Mouse (Mus musculus) liver, embryonic 15.5 days (tissue): ENCODE data around the gene Lonrf2. TPM values are rescaled to one million over a fixed set of nuclear protein-coding genes. Genes with fewer than 3 reads are reported as not detected.

Source experiments
- ATAC-seq: fragments of 200-750 bp; cut with Nextera tagmentation; 2 replicates; pipeline ENCODE4 v1.8.0; 2017; ENCODE audit warnings: moderate number of reproducible peaks, mild to moderate bottlenecking, moderate library complexity; ENCODE audit not compliant: insufficient read depth
- H3K27ac ChIP-seq: fragments of 300-500 bp; sonication (generic); replicated peaks from 2 replicates; pipeline ENCODE4 v1.5.1; 2015; ENCODE audit warnings: mild to moderate bottlenecking, inconsistent platforms
- H3K27me3 ChIP-seq: fragments of 300-500 bp; sonication (generic); 2 replicates; pipeline ENCODE4 v1.6.1; 2015; ENCODE audit warnings: mild to moderate bottlenecking, inconsistent platforms
- H3K36me3 ChIP-seq: fragments of 300-500 bp; sonication (generic); replicated peaks from 2 replicates; pipeline ENCODE4 v1.6.1; 2015; ENCODE audit warnings: moderate library complexity, mild to moderate bottlenecking, inconsistent platforms
- H3K4me1 ChIP-seq: fragments of 300-500 bp; sonication (generic); replicated peaks from 2 replicates; pipeline ENCODE4 v1.6.1; 2015; ENCODE audit warnings: inconsistent platforms
- H3K4me2 ChIP-seq: fragments of 300-500 bp; sonication (generic); 2 replicates; pipeline ENCODE4 v1.6.1; 2015; ENCODE audit warnings: moderate library complexity, mild to moderate bottlenecking, inconsistent platforms
- H3K4me3 ChIP-seq: fragments of 300-500 bp; sonication (generic); replicated peaks from 2 replicates; pipeline ENCODE4 v1.5.1; 2015; ENCODE audit warnings: mild to moderate bottlenecking, inconsistent platforms
- H3K9ac ChIP-seq: fragments of 300-500 bp; sonication (generic); 2 replicates; pipeline ENCODE4 v1.6.1; 2015; ENCODE audit warnings: moderate library complexity, mild to moderate bottlenecking, inconsistent platforms
- H3K9me3 ChIP-seq: fragments of 300-500 bp; sonication (generic); replicated peaks from 2 replicates; pipeline ENCODE4 v1.6.1; 2016; ENCODE audit warnings: inconsistent platforms
- WGBS: fragments of 180-500 bp; shearing (Covaris S2); methylation state at CpG from one replicate; pipeline ENCODE4 v1.1.7; 2015; ENCODE audit warnings: mixed read lengths; ENCODE audit not compliant: insufficient replicate concordance; 5-methylcytosine and 5-hydroxymethylcytosine counted together
- polyA plus RNA-seq: library from polyadenylated mRNA; unstranded; fragments of >200 nt; fragmentation: Nextera tagmentation; extraction: Ambion mirVana; gene quantifications from 2 replicates; pipeline ENCODE4 v1.2.1, GENCODE M21; 2015

The Lonrf2 gene
- polyA plus RNA-seq, 1 experiment from 2014 or later = 0.08 TPM

- Histone ChIP-seq H3K27me3 (no peaks in the 10 kb centered on the region), H3K27ac (no peak overlapping the region)
- 55% methylated on average over 5 of the region's 5 CpGs for WGBS
Measured at GRCm38 (mm10) chr1:38795496-38795895, 41.0 kb downstream of the Lonrf2 start.

GRCm38 (mm10) chr1:38791016-38791810 lies 45.3 kb downstream of the Lonrf2 start:
- Histone ChIP-seq H3K9me3 (no peaks in the 10 kb centered on the region), H3K4me2 (no peak overlapping the region), H3K9ac (no peak overlapping the region), H3K4me3 (no peak overlapping the region), H3K27me3 (no peaks in the 10 kb centered on the region), H3K4me1 (no peaks in the 10 kb centered on the region), H3K36me3 (no peaks in the 10 kb centered on the region), H3K27ac (no peak overlapping the region)
- no peak for ATAC-seq
- 61% methylated on average over 9 of the region's 9 CpGs for whole genome bisulfite sequencing

More at GRCm38 (mm10) chr1:38795496-38795895, 41.0 kb downstream of the Lonrf2 start:
- no peaks in the 10 kb centered on the region for H3K9me3 ChIP-seq
- no peak overlapping the region for H3K4me3 ChIP-seq
- ATAC-seq = no peak
- no peak overlapping the region for H3K9ac ChIP-seq
- no peaks in the 10 kb centered on the region for H3K4me1 ChIP-seq
- no peak overlapping the region for H3K4me2 ChIP-seq
- no peaks in the 10 kb centered on the region for H3K36me3 ChIP-seq

GRCm38 (mm10) chr1:38789988-38790602 lies 46.4 kb downstream of the Lonrf2 start:
- no peaks in the 10 kb centered on the region for H3K9me3 ChIP-seq
- 75% methylated on average over 7 of the region's 7 CpGs for WGBS
- H3K36me3 ChIP-seq = no peaks in the 10 kb centered on the region
- H3K4me3 ChIP-seq = no peak overlapping the region
- H3K9ac ChIP-seq = no peak overlapping the region
- H3K27me3 ChIP-seq = no peaks in the 10 kb centered on the region
- H3K4me1 ChIP-seq = no peaks in the 10 kb centered on the region
- ATAC-seq = no peak
- H3K4me2 ChIP-seq = no peak overlapping the region
- H3K27ac ChIP-seq = no peak overlapping the region

GRCm38 (mm10) chr1:38788904-38789303 lies 47.6 kb downstream of the Lonrf2 start:
- H3K9ac ChIP-seq = no peak overlapping the region
- no peak overlapping the region for H3K4me3 ChIP-seq
- H3K27me3 ChIP-seq = no peaks in the 10 kb centered on the region
- no peak overlapping the region for H3K4me2 ChIP-seq
- WGBS = 46% methylated on average over 3 of the region's 3 CpGs
- no peaks in the 10 kb centered on the region for H3K36me3 ChIP-seq
- H3K27ac ChIP-seq = no peak overlapping the region
- H3K9me3 ChIP-seq = no peaks in the 10 kb centered on the region
- no peaks in the 10 kb centered on the region for H3K4me1 ChIP-seq
- ATAC-seq = no peak

- Histone ChIP-seq H3K27me3 (no peaks in the 10 kb centered on the region), H3K9ac (no peak overlapping the region), H3K4me1 (no peaks in the 10 kb centered on the region), H3K9me3 (no peaks in the 10 kb centered on the region), H3K4me2 (no peak overlapping the region), H3K27ac (no peak overlapping the region), H3K4me3 (no peak overlapping the region), H3K36me3 (no peaks in the 10 kb centered on the region)
- 2% methylated on average over 5 of the region's 5 CpGs for WGBS
- ATAC-seq = no peak
Measured at GRCm38 (mm10) chr1:38787443-38787842, 49.1 kb downstream of the Lonrf2 start.

- Histone ChIP-seq H3K36me3 (no peaks in the 10 kb centered on the region), H3K27ac (no peak overlapping the region), H3K4me3 (no peak overlapping the region), H3K27me3 (no peaks in the 10 kb centered on the region), H3K9ac (no peak overlapping the region), H3K4me1 (no peaks in the 10 kb centered on the region), H3K4me2 (no peak overlapping the region), H3K9me3 (no peaks in the 10 kb centered on the region)
- WGBS = 55% methylated on average over 7 of the region's 7 CpGs
- no peak for ATAC-seq
Measured at GRCm38 (mm10) chr1:38786358-38786757, 50.2 kb downstream of the Lonrf2 start.

- 78% methylated on average over 1 of the region's 1 CpGs for WGBS
- no peaks in the 10 kb centered on the region for H3K4me1 ChIP-seq
- H3K4me3 ChIP-seq = no peak overlapping the region
- no peak overlapping the region for H3K27ac ChIP-seq
- no peaks in the 10 kb centered on the region for H3K27me3 ChIP-seq
- no peak for ATAC-seq
- H3K9ac ChIP-seq = no peak overlapping the region
- no peaks in the 10 kb centered on the region for H3K9me3 ChIP-seq
- H3K36me3 ChIP-seq = no peaks in the 10 kb centered on the region
- no peak overlapping the region for H3K4me2 ChIP-seq
Measured at GRCm38 (mm10) chr1:38778271-38778670, 58.2 kb downstream of the Lonrf2 start.

- Histone ChIP-seq H3K27ac (no peak overlapping the region), H3K4me2 (no peak overlapping the region), H3K27me3 (no peaks in the 10 kb centered on the region), H3K9me3 (no peaks in the 10 kb centered on the region), H3K4me1 (no peaks in the 10 kb centered on the region), H3K36me3 (no peaks in the 10 kb centered on the region), H3K9ac (no peak overlapping the region), H3K4me3 (no peak overlapping the region)
- WGBS = 11% methylated on average over 7 of the region's 7 CpGs
- no peak for ATAC-seq
Measured at GRCm38 (mm10) chr1:38777500-38777899, 59.0 kb downstream of the Lonrf2 start.

GRCm38 (mm10) chr1:38775713-38776112 lies 60.8 kb downstream of the Lonrf2 start:
- Histone ChIP-seq H3K27ac (no peak overlapping the region), H3K27me3 (no peaks in the 10 kb centered on the region), H3K4me1 (no peaks in the 10 kb centered on the region), H3K9ac (no peak overlapping the region), H3K9me3 (no peaks in the 10 kb centered on the region), H3K4me3 (no peak overlapping the region), H3K36me3 (no peaks in the 10 kb centered on the region), H3K4me2 (no peak overlapping the region)
- WGBS = 42% methylated on average over 5 of the region's 5 CpGs
- ATAC-seq = no peak

GRCm38 (mm10) chr1:38770676-38771075 lies 65.8 kb downstream of the Lonrf2 start:
- Histone ChIP-seq H3K4me2 (no peak overlapping the region), H3K36me3 (no peaks in the 10 kb centered on the region), H3K4me1 (peaks cover 22% of the 10 kb centered on the region), H3K9ac (no peak overlapping the region), H3K27ac (no peak overlapping the region), H3K27me3 (peaks cover 2% of the 10 kb centered on the region; the same call in 1 of the 2 replicates), H3K4me3 (no peak overlapping the region), H3K9me3 (no peaks in the 10 kb centered on the region)
- 66% methylated on average over 3 of the region's 3 CpGs for WGBS
- no peak for ATAC-seq

GRCm38 (mm10) chr1:38769920-38770319 lies 66.6 kb downstream of the Lonrf2 start:
- 14% methylated on average over 6 of the region's 6 CpGs for WGBS
- peaks cover 22% of the 10 kb centered on the region for H3K4me1 ChIP-seq
- no peak overlapping the region for H3K9ac ChIP-seq
- ATAC-seq = no peak
- H3K36me3 ChIP-seq = no peaks in the 10 kb centered on the region
- no peak overlapping the region for H3K27ac ChIP-seq
- H3K4me2 ChIP-seq = no peak overlapping the region
- peaks cover 5% of the 10 kb centered on the region; the same call in 1 of the 2 replicates for H3K27me3 ChIP-seq
- no peak overlapping the region for H3K4me3 ChIP-seq
- H3K9me3 ChIP-seq = no peaks in the 10 kb centered on the region
